Mouse (Mus musculus): ENCODE measurements around the gene Crk.

GRCm38 (mm10) chr11:75735462-75736252 lies 56.6 kb downstream of the Crk start:
- no peak for TF ChIP-seq CTCF (IDR thresholded peaks at IDR 0.05; ENCODE audit: borderline replicate concordance, control insufficient read depth, extremely low read depth, insufficient read depth, low read length, poor library complexity)
- no peak for TF ChIP-seq POLR2A (IDR thresholded peaks at IDR 0.05; ENCODE audit: control insufficient read depth, extremely low read depth, insufficient read depth, low read length, poor library complexity)

Data from thymus, adult 2 months (tissue).